Mouse (Mus musculus) layer of hippocampus, adult 9-10 months (tissue): ENCODE measurements at regions not wholly inside any gene's neighbourhood (a gene's known extent, or its start where the extent isn't known, plus 50 kb on each side); places are given as distances from the start of the nearest gene placed in this dataset.

ENCODE experiments used
- DNase-seq: peaks from one replicate; pipeline ENCODE4 v3.0.0; 2022; ENCODE audit warnings: low spot score

GRCm38 (mm10) chr19:21527391-21527790 lies 54.1 kb upstream of the Gda start:
- DNase-seq = no peak

GRCm38 (mm10) chr19:21525808-21526207 lies 52.6 kb upstream of the Gda start:
- DNase-seq = peak; percentile 59
